Mouse (Mus musculus) myocyte (in vitro differentiated cells): ENCODE results near the gene Rpl14.

Source experiments
- POLR2A ChIP-seq: IDR thresholded peaks from one replicate; pipeline ENCODE4 v1.6.1; 2011; ENCODE audit warnings: low read depth, mild to moderate bottlenecking, control low read depth, moderate library complexity; ENCODE audit not compliant: insufficient read length
- REST ChIP-seq: IDR thresholded peaks from one replicate; pipeline ENCODE4 v1.6.1; 2011; ENCODE audit warnings: mild to moderate bottlenecking, control low read depth, moderate library complexity; ENCODE audit not compliant: insufficient read depth, insufficient read length
- TCF12 ChIP-seq: IDR thresholded peaks from one replicate; pipeline ENCODE4 v1.6.1; 2011; ENCODE audit warnings: mild to moderate bottlenecking, control low read depth; ENCODE audit not compliant: poor library complexity, insufficient read depth, severe bottlenecking
- USF1 ChIP-seq: IDR thresholded peaks from one replicate; pipeline ENCODE4 v1.6.1; 2011; ENCODE audit warnings: low read depth, mild to moderate bottlenecking, control low read depth, moderate library complexity

- TF ChIP-seq USF1 (no peak), TCF12 (no peak), REST (no peak), POLR2A (no peak)
These were observed 12.1 kb downstream of the Rpl14 start for GRCm38 (mm10) chr9:120583314-120583713.
